Mouse (Mus musculus) C2C12 (cell line): ENCODE results near the gene Cat.

Source experiments
- CTCF ChIP-seq: IDR thresholded peaks from one replicate; pipeline ENCODE4 v1.5.1; 2011; ENCODE audit not compliant: control insufficient read depth, insufficient read depth, insufficient read length
- MYOG ChIP-seq: IDR thresholded peaks from one replicate; pipeline ENCODE4 v1.6.1; 2011; ENCODE audit not compliant: control insufficient read depth, insufficient read length; ENCODE audit errors: extremely low read depth
- USF1 ChIP-seq: IDR thresholded peaks from one replicate; pipeline ENCODE4 v1.6.1; 2011; ENCODE audit warnings: low read depth, mild to moderate bottlenecking, control low read depth, moderate library complexity

- TF ChIP-seq CTCF (no peak), USF1 (no peak), MYOG (no peak)
These were observed 69.2 kb downstream of the Cat start for GRCm38 (mm10) chr2:103415774-103416173.
